Mouse (Mus musculus) embryonic fibroblast, embryonic 13.5 days (primary cell): Measurements from ENCODE around the gene Cd27.

Experiments used
- CTCF ChIP-seq: IDR thresholded peaks from 2 replicates; pipeline ENCODE4 v1.5.1; 2011; ENCODE audit warnings: mild to moderate bottlenecking, control low read depth, low read length, moderate library complexity, borderline replicate concordance; ENCODE audit not compliant: insufficient read depth
- POLR2A ChIP-seq: IDR thresholded peaks from 2 replicates; pipeline ENCODE4 v1.6.1; 2011; ENCODE audit warnings: low read depth, mild to moderate bottlenecking, control low read depth, low read length, moderate library complexity

DNA sequence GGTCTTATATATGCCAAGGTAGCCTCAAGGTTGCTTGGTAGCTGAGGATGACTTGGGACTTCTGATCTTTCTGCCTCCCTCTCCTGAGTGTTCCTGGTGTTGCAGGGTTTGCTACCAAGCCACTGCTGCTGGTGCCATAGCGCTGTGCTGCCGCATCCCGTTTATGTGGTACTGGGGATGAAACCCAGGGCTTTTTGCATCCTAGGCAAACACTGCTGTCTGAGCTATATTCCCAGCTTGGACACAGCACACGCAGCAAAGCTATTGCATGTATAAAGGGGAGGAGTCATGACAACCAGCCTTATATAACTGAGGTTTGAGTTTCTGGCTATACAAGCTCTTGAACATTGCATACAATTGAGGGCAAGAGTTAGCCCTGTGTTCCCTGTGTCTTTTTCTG, 611 bp upstream of the Cd27 start:
- TF ChIP-seq CTCF (no peak), POLR2A (no peak)
